Mouse (Mus musculus): ENCODE data around the gene Glra1.
A peak's percentile ranks its signal among the peaks of the same experiment; 100 is the strongest.
"Not testable (repeated sequence)": the region's sequence is repeated elsewhere in the genome, so short reads cannot be mapped to it uniquely, and the experiment has no call there.

Gene Glra1

GRCm38 (mm10) chr11:55607808-55608523 lies at the start of gene Glra1:
TSS of gene Glra1 (minus strand) at chr11:55608198.
- peak in 1 of 2 experiments; percentile 2 for DNase-seq

GRCm38 (mm10) chr11:55636961-55637360 lies 29.0 kb upstream of the Glra1 start:
- no peak for DNase-seq

- no peak for DNase-seq
Measured at GRCm38 (mm10) chr11:55633901-55634300, 25.9 kb upstream of the Glra1 start.

GRCm38 (mm10) chr11:55614631-55615030 lies 6.6 kb upstream of the Glra1 start:
- DNase-seq: not testable (repeated sequence)

GRCm38 (mm10) chr11:55608524-55608920 lies 524 bp upstream of the Glra1 start:
- DNase-seq: no peak

GRCm38 (mm10) chr11:55607066-55607807 lies 761 bp downstream of the Glra1 start:
- DNase-seq: no peak

- no peak for DNase-seq
Measured at GRCm38 (mm10) chr11:55601447-55602065, 6.4 kb downstream of the Glra1 start.

GRCm38 (mm10) chr11:55595726-55596125 lies 12.3 kb downstream of the Glra1 start:
- no peak for DNase-seq

- no peak for DNase-seq
Measured at GRCm38 (mm10) chr11:55594411-55594810, 13.6 kb downstream of the Glra1 start.

GRCm38 (mm10) chr11:55591194-55591593 lies 16.8 kb downstream of the Glra1 start:
- no peak for DNase-seq

GRCm38 (mm10) chr11:55589376-55590167 lies 18.4 kb downstream of the Glra1 start:
- DNase-seq: no peak

GRCm38 (mm10) chr11:55574397-55574796 lies 33.6 kb downstream of the Glra1 start:
- no peak for DNase-seq

GRCm38 (mm10) chr11:55571144-55571543 lies 36.9 kb downstream of the Glra1 start:
- no peak for DNase-seq

- DNase-seq: no peak
Measured at GRCm38 (mm10) chr11:55566309-55567099, 41.5 kb downstream of the Glra1 start.

- DNase-seq: no peak
Measured at GRCm38 (mm10) chr11:55545690-55546089, 62.3 kb downstream of the Glra1 start.

GRCm38 (mm10) chr11:55542671-55543070 lies 65.3 kb downstream of the Glra1 start:
- DNase-seq: no peak

GRCm38 (mm10) chr11:55542128-55542527 lies 65.9 kb downstream of the Glra1 start:
- DNase-seq: no peak

GRCm38 (mm10) chr11:55534766-55535165 lies 73.2 kb downstream of the Glra1 start:
- DNase-seq: no peak

GRCm38 (mm10) chr11:55533378-55533777 lies 74.6 kb downstream of the Glra1 start:
- DNase-seq: no peak

- DNase-seq: no peak
Measured at GRCm38 (mm10) chr11:55530741-55531140, 77.3 kb downstream of the Glra1 start.

GRCm38 (mm10) chr11:55518806-55519674 lies 89.0 kb downstream of the Glra1 start:
- peak; percentile 5 to 9 for DNase-seq

Data from thymus, adult 18-20 months (tissue).